Mouse (Mus musculus): ENCODE measurements around the gene Wdr46.

The Wdr46 gene

DNA sequence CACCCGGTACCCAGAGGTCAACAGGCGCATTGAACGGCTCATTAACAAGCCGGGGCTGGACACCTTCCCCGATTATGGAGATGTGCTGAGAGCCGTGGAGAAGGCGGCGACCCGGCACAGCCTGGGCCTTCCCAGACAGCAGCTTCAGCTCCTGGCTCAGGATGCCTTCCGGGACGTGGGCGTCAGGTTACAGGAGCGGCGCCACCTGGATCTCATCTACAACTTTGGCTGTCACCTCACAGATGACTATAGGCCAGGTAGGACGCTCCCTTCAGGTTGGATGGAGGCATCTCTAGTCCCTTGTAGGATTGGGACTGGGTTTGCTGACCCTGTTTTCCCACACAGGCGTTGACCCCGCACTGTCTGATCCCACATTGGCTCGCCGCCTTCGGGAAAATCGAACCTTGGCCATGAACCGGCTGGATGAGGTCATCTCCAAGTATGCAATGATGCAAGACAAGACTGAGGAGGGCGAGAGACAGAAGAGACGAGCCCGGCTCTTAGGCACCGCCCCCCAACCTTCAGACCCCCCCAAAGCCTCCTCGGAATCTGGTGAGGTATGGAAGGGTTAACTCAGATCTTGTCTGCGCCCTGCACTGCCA, 28.5 kb upstream of the Wdr46 start:
- DNase-seq = no peak

- no peak for DNase-seq
Observed at GRCm38 (mm10) chr17:33913264-33913663, 27.2 kb upstream of the Wdr46 start.

- DNase-seq = no peak
Observed at GRCm38 (mm10) chr17:33913905-33914304, 26.6 kb upstream of the Wdr46 start.

DNA sequence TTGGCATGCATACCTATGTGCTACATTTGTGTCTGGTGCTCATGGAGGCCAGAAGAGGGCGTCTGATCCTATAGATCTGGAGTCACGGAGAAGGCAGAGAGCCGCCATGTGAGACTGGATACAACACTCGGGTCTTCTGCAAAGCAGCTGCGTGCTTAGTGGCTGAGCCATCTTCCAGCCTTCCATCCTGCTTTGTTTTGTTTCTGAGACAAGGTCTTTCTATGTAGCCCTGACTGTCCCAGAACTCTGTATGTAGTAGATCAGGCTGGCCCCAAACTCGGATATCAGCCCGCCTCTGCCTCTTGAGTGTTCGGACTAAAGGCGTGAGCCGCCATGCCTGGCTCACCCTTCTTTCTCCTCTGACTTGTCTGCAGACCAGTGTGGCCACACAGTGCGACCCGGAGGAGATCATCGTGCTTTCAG, 25.5 kb upstream of the Wdr46 start:
- no peak for DNase-seq

GRCm38 (mm10) chr17:33915671-33916250, 24.7 kb upstream of the Wdr46 start, which contains the start of the genes Tapbp and Zbtb22:
Gene Tapbp, plus strand, starts transcription at chr17:33915899.
Gene Zbtb22, plus strand, starts transcription at chr17:33915904.
- DNase-seq = peak; percentile 96

GRCm38 (mm10) chr17:33916294-33916693, 24.2 kb upstream of the Wdr46 start:
- peak; percentile 56 for DNase-seq

DNA sequence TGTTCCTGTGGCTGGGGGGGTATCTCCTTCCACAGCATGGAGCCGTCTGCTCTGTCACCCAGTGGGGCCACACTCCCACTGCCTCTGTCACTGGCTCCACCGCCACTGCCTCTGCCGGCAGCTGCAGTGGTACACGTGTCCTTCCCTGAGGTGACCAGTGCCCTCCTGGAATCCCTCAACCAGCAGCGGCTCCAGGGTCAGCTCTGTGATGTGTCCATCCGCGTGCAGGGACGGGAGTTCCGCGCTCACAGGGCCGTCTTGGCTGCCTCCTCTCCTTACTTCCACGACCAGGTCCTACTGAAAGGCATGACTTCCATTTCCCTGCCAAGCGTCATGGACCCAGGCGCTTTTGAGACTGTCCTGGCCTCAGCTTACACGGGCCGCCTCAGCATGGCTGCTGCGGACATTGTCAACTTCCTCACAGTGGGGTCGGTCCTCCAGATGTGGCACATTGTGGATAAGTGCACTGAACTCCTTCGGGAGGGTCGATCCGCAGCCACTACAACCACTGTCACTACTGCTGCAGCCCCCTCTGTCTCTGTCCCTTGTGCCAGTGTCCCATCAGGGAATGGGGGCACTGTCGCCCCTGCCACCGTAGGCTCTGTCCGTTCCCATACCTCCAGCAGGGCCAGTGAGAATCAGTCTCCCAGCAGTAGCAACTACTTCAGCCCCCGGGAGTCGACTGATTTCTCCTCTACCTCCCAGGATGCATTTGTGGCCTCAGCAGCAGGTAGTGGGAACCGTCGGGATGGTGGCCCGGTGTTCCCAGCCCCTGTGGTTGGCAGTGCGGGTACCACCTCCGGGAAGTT, 23.4 kb upstream of the Wdr46 start:
- DNase-seq = no peak

- DNase-seq = no peak
Observed at GRCm38 (mm10) chr17:33917656-33918292, 22.7 kb upstream of the Wdr46 start.

GRCm38 (mm10) chr17:33918293-33919203, 21.9 kb upstream of the Wdr46 start:
- no peak for DNase-seq

- DNase-seq = peak; percentile 87
Observed at GRCm38 (mm10) chr17:33919351-33920281, 20.8 kb upstream of the Wdr46 start.

GRCm38 (mm10) chr17:33920282-33921097, 20.0 kb upstream of the Wdr46 start:
- DNase-seq = peak; percentile 92

DNA sequence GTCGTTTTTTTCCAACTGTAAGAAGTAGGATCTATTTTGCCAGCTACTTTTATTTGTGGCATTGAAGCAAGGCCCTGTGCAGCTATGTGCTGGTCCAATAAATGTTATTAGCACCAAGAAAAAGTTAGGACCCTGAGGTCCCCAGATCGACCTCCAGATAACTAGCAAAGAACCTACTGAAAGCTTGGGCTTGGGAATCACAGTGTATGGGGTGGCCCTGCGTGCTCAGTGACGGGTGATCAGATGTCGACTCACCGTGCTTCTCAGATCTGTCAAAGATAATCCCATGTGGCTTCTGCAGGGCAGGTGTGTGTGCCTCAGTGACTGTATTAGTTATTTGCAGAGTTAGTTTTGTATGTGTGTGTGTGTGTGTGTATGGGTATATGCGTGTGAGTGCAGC, 19.1 kb upstream of the Wdr46 start:
- DNase-seq = no peak

- DNase-seq = peak; percentile 48
Observed at GRCm38 (mm10) chr17:33924577-33925283, 15.7 kb upstream of the Wdr46 start.

DNA sequence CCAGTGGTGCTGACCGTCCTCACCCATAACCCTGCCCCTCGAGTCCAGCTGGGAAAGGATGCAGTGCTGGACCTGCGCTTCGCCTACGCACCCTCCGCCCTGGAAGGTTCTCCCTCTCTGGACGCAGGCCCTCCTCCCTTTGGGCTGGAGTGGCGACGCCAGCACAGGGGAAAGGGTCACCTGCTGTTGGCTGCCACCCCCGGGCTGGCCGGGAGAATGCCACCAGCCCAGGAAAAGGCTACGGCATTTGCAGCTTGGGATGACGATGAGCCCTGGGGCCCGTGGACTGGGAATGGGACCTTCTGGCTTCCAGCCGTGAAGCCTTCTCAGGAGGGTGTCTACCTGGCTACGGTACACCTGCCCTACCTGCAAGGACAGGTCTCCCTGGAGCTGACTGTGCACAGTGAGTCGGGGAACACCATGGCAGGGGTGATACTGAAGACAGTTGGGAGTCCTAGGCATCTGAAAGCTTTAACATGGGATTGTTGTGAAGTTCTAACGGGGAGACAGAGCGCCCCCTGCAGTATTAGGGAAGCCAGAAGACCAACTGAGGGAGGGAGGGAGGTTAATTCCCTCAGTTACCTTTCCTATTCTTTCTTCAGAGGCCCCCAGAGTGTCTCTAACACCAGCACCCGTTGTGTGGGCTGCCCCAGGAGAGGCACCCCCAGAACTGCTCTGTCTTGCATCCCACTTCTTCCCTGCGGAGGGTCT, 14.9 kb upstream of the Wdr46 start:
- DNase-seq = no peak

DNA sequence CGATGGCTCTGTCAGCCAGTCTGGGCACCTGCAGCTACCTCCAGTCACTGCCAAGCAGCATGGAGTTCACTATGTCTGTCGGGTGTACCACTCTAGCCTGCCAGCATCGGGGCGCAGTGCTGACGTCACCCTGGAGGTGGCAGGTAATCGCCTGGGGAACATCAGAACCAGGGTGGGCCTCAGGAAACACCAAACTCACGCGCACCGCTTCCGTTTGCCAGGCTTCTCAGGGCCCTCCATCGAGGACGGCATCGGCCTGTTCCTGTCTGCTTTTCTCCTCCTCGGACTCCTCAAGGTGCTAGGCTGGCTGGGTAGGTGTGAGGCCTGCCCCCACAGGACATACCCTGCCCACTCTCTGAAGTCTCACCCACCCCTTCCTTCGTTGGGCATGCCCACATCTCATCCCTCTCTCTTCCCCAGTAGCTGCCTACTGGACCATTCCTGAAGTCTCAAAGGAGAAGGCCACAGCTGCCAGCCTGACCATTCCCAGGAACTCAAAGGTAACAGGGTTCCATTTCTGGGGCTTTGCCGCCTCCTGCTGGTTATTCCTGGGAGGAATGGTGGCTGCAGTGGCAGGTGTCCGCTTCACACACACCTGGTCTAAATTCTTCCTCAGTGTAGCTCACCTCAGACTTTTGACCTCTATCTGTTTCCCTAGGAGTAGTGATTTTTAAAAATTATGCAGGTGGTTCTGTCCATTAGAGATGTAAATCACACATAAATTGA, 14.1 kb upstream of the Wdr46 start:
- no peak for DNase-seq

- no peak for DNase-seq
Observed at GRCm38 (mm10) chr17:33928251-33928947, 12.1 kb upstream of the Wdr46 start.
